Mouse (Mus musculus): ENCODE results near the gene Ppp2r2c. TPM values are rescaled to one million over a fixed set of nuclear protein-coding genes. Genes with fewer than 3 reads are reported as not detected.

Gene Ppp2r2c
- polyA plus RNA-seq, 1 experiment: 0.60 TPM

GRCm38 (mm10) chr5:36945102-36945701 is 76.9 kb downstream of the Ppp2r2c start:
- WGBS: 39% methylated on average over 8 of the region's 8 CpGs
- Histone ChIP-seq H3K4me3 (replicated peaks; ENCODE audit: control insufficient read depth, low read depth, low read length) (no peak overlapping the region), H3K27ac (ENCODE audit: control insufficient read depth, insufficient read depth, low read depth, low read length, poor library complexity) (no peak overlapping the region), H3K4me1 (ENCODE audit: control insufficient read depth, insufficient read depth, low read length) (no peaks in the 10 kb centered on the region)
- TF ChIP-seq CTCF (IDR thresholded peaks at IDR 0.05; ENCODE audit: control insufficient read depth, insufficient read depth, low read length): no peak
- no peak for TF ChIP-seq POLR2A (IDR thresholded peaks at IDR 0.05; ENCODE audit: borderline replicate concordance, control insufficient read depth, low read depth, low read length)

DNA sequence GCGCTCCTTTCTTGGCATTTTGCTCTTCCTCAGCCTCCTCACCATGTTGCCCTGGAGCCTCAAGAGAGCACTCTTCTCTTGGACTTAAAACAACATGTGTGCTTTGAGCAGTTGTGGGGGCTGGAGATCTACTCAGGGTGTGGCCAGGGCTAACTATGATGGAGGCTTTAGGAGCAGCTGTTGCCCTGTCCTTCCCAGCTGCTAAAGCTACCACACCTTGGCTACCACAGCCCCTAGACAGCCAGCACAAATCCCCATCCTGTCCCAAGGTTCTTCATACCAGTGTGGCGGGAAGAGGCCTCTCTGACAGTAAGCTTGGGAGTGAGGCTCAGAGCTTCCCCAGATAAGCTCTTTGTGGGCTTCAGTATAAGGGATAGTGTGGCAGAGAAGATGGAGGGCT is 77.4 kb downstream of the Ppp2r2c start:
- 78% methylated on average over 2 of the region's 2 CpGs for WGBS
- no peak for TF ChIP-seq CTCF (IDR thresholded peaks at IDR 0.05; ENCODE audit: control insufficient read depth, insufficient read depth, low read length)
- no peak for TF ChIP-seq POLR2A (IDR thresholded peaks at IDR 0.05; ENCODE audit: borderline replicate concordance, control insufficient read depth, low read depth, low read length)
- no peak overlapping the region for H3K4me3 ChIP-seq (replicated peaks; ENCODE audit: control insufficient read depth, low read depth, low read length)
- no peaks in the 10 kb centered on the region for H3K4me1 ChIP-seq (ENCODE audit: control insufficient read depth, insufficient read depth, low read length)
- H3K27ac ChIP-seq (ENCODE audit: control insufficient read depth, insufficient read depth, low read depth, low read length, poor library complexity): no peak overlapping the region

DNA sequence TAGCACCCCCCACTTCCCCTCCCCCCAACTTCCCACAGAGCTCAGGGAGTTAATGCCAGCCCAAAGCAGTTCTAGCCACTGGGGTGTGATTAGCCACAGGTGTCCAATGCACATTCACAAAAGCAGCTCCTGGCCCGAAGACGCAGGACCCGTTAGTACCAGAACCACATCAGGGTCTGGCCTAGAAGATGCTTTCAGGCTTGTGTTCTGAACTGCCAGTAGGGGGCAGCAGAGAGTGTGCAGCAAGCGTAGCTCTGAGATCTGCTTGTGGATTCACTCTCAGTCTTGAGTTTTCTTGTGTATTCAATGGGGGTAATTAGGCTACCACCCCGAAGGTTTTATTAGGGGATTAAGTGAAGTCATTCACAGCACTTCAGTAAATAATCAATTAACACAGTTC is 78.1 kb downstream of the Ppp2r2c start:
- WGBS: 5% methylated on average over 5 of the region's 5 CpGs
- Histone ChIP-seq H3K4me3 (replicated peaks; ENCODE audit: control insufficient read depth, low read depth, low read length) (no peak overlapping the region), H3K27ac (ENCODE audit: control insufficient read depth, insufficient read depth, low read depth, low read length, poor library complexity) (no peak overlapping the region), H3K4me1 (ENCODE audit: control insufficient read depth, insufficient read depth, low read length) (no peaks in the 10 kb centered on the region)
- TF ChIP-seq POLR2A (IDR thresholded peaks at IDR 0.05; ENCODE audit: borderline replicate concordance, control insufficient read depth, low read depth, low read length) (no peak), CTCF (IDR thresholded peaks at IDR 0.05; ENCODE audit: control insufficient read depth, insufficient read depth, low read length) (peak; percentile 90)

DNA sequence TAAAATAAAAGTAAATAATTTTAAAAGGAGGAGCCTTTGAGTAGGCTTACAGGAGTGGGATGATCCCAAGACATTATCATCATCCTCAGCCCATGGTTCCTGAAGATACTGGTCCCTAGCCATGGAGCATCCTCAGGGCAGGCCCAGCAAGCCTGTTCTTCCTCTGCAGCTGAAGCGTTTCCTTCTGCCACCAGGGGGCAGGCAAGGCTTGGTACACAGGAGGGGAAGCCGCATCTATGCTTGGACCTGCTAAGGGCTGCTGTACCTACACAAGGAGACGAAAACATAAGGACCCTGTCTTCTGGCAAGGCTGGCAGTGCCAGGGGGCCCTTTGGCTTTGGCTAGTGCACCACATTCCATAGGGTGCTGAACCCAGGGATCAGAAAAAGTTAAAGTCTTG is 80.5 kb downstream of the Ppp2r2c start:
- no peak overlapping the region for H3K27ac ChIP-seq (ENCODE audit: control insufficient read depth, insufficient read depth, low read depth, low read length, poor library complexity)
- H3K4me3 ChIP-seq (replicated peaks; ENCODE audit: control insufficient read depth, low read depth, low read length): no peak overlapping the region
- no peaks in the 10 kb centered on the region for H3K4me1 ChIP-seq (ENCODE audit: control insufficient read depth, insufficient read depth, low read length)
- 5% methylated on average over 3 of the region's 3 CpGs for WGBS
- no peak for TF ChIP-seq POLR2A (IDR thresholded peaks at IDR 0.05; ENCODE audit: borderline replicate concordance, control insufficient read depth, low read depth, low read length)
- peak; percentile 90 for TF ChIP-seq CTCF (IDR thresholded peaks at IDR 0.05; ENCODE audit: control insufficient read depth, insufficient read depth, low read length)

DNA sequence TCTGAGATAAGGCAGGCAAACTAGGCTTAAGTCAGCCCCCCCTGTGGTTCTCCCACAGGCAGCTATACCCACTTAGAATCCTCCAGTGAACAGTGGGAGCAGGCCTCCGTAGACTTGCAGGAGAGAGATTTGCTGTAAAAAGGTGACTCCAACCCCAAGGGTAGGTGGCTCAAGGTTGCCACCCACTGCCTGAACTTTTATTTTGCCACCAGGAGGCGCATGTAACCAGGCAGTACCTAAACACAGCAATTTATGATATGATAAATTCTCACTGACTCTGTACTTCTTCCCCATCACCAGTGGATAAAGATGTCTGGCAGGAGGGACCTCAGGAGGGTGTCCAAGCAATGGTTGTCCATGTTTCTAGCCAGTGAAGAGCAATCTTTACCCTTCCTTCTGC is 82.6 kb downstream of the Ppp2r2c start:
- H3K4me3 ChIP-seq (replicated peaks; ENCODE audit: control insufficient read depth, low read depth, low read length): no peak overlapping the region
- H3K27ac ChIP-seq (ENCODE audit: control insufficient read depth, insufficient read depth, low read depth, low read length, poor library complexity): no peak overlapping the region
- TF ChIP-seq CTCF (IDR thresholded peaks at IDR 0.05; ENCODE audit: control insufficient read depth, insufficient read depth, low read length): peak; percentile 39; the same call in 1 of the 2 replicates
- no peak for TF ChIP-seq POLR2A (IDR thresholded peaks at IDR 0.05; ENCODE audit: borderline replicate concordance, control insufficient read depth, low read depth, low read length)
- WGBS: 41% methylated on average over 2 of the region's 2 CpGs
- no peaks in the 10 kb centered on the region for H3K4me1 ChIP-seq (ENCODE audit: control insufficient read depth, insufficient read depth, low read length)

DNA sequence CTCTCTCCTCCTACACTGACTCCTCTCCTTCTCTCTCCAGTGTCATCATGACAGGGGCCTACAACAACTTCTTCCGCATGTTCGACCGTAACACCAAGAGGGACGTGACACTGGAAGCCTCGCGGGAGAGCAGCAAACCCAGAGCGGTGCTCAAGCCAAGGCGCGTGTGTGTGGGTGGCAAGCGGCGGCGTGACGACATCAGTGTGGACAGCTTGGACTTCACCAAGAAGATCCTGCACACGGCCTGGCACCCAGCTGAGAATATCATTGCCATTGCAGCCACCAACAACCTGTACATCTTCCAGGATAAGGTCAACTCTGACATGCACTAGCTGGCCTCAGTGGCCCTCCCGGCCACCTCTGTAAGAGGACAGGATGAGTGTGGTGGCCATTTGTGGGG is 84.0 kb downstream of the Ppp2r2c start:
- WGBS: 85% methylated on average over 15 of the region's 15 CpGs
- TF ChIP-seq CTCF (IDR thresholded peaks at IDR 0.05; ENCODE audit: control insufficient read depth, insufficient read depth, low read length) (no peak), POLR2A (IDR thresholded peaks at IDR 0.05; ENCODE audit: borderline replicate concordance, control insufficient read depth, low read depth, low read length) (no peak)
- Histone ChIP-seq H3K4me3 (replicated peaks; ENCODE audit: control insufficient read depth, low read depth, low read length) (no peak overlapping the region), H3K4me1 (ENCODE audit: control insufficient read depth, insufficient read depth, low read length) (no peaks in the 10 kb centered on the region), H3K27ac (ENCODE audit: control insufficient read depth, insufficient read depth, low read depth, low read length, poor library complexity) (no peak overlapping the region)

DNA sequence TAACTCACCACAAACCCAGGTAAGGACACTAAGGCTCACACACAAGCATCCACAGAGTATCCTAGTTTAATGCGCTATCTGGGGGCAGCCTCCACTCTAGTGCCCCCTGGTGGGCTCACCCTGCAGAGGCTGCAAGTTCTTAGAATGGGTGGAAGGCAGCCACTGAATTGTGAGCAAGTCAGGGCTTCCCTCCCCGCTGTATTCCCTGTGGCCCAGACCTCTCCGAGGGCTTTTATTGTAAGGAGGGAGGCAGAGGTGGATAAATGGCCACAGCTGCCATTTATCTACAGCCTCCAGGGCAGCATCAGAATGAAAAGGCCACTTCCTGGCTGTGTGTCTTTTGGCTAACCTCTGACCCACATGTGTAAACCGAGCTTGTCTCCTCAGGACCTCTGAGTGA is 87.1 kb downstream of the Ppp2r2c start:
- H3K4me1 ChIP-seq (ENCODE audit: control insufficient read depth, insufficient read depth, low read length): no peaks in the 10 kb centered on the region
- TF ChIP-seq POLR2A (IDR thresholded peaks at IDR 0.05; ENCODE audit: borderline replicate concordance, control insufficient read depth, low read depth, low read length): no peak
- TF ChIP-seq CTCF (IDR thresholded peaks at IDR 0.05; ENCODE audit: control insufficient read depth, insufficient read depth, low read length): peak; percentile 69
- H3K4me3 ChIP-seq (replicated peaks; ENCODE audit: control insufficient read depth, low read depth, low read length): no peak overlapping the region
- whole genome bisulfite sequencing: 7% methylated on average over 4 of the region's 4 CpGs
- no peak overlapping the region for H3K27ac ChIP-seq (ENCODE audit: control insufficient read depth, insufficient read depth, low read depth, low read length, poor library complexity)

DNA sequence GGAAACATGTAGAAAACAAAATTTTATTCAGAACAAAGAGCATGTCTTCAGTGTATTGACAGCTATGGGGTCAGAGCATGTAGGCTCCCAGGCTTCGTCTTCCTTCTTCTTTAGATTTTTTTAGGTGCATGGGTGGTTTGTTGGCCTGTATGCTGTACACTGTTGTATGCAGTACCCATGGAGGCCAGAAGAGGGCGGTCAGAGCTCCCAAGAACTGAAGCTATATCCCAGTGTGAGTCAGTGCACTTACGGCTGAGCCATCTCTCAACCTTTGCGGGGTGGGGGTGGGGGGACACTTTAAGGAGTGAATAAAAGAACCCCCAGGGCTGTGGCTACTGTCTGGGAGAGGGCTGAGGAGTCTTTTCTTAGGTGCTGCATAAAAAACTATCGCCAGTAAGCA is 90.5 kb downstream of the Ppp2r2c start:
- whole genome bisulfite sequencing: 28% methylated on average over 5 of the region's 5 CpGs
- peak; percentile 79 for TF ChIP-seq CTCF (IDR thresholded peaks at IDR 0.05; ENCODE audit: control insufficient read depth, insufficient read depth, low read length)
- TF ChIP-seq POLR2A (IDR thresholded peaks at IDR 0.05; ENCODE audit: borderline replicate concordance, control insufficient read depth, low read depth, low read length): no peak
- H3K4me3 ChIP-seq (replicated peaks; ENCODE audit: control insufficient read depth, low read depth, low read length): no peak overlapping the region
- H3K4me1 ChIP-seq (ENCODE audit: control insufficient read depth, insufficient read depth, low read length): no peaks in the 10 kb centered on the region
- H3K27ac ChIP-seq (ENCODE audit: control insufficient read depth, insufficient read depth, low read depth, low read length, poor library complexity): no peak overlapping the region

DNA sequence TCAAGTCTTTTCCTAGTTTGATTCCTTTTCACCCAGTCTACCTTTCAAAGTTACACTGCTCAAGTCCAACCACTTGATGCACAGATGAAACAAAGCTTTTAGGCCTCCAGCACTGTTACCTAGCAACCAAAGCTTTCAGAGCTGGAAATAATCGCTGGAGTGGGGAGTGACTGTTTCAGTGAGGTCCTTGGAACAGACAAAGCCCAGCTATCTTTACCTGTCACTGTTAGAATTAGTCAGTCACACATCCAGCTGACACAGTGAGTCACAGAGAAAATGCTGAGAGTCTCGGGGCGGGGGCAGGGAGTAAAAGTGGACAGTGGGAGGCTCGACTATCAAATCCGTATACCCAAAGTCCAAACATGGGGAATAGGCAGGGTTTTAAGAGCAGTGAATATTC is 92.2 kb downstream of the Ppp2r2c start:
- Histone ChIP-seq H3K4me1 (ENCODE audit: control insufficient read depth, insufficient read depth, low read length) (no peaks in the 10 kb centered on the region), H3K27ac (ENCODE audit: control insufficient read depth, insufficient read depth, low read depth, low read length, poor library complexity) (no peak overlapping the region), H3K4me3 (replicated peaks; ENCODE audit: control insufficient read depth, low read depth, low read length) (no peak overlapping the region)
- no peak for TF ChIP-seq CTCF (IDR thresholded peaks at IDR 0.05; ENCODE audit: control insufficient read depth, insufficient read depth, low read length)
- no peak for TF ChIP-seq POLR2A (IDR thresholded peaks at IDR 0.05; ENCODE audit: borderline replicate concordance, control insufficient read depth, low read depth, low read length)
- 64% methylated on average over 5 of the region's 5 CpGs for WGBS
